Mouse (Mus musculus) gonadal fat pad, adult 2 months (tissue): Measurements from ENCODE around the gene Gli3. TPM values are rescaled to one million over a fixed set of nuclear protein-coding genes. Genes with fewer than 3 reads are reported as not detected.

Experiments used
- DNase-seq: peaks from one replicate; pipeline ENCODE4 v3.0.0-alpha.2; 2012; ENCODE audit warnings: low read depth
- polyA plus RNA-seq: library from polyadenylated mRNA; depleted of rRNA; stranded (reverse); fragments of >200 nt; gene quantifications from 2 replicates; pipeline ENCODE4 v1.2.3, GENCODE M21; 2012; rRNA removed

The Gli3 gene
- polyA plus RNA-seq: 1.7 and 2.2 TPM in 2 replicates

DNA sequence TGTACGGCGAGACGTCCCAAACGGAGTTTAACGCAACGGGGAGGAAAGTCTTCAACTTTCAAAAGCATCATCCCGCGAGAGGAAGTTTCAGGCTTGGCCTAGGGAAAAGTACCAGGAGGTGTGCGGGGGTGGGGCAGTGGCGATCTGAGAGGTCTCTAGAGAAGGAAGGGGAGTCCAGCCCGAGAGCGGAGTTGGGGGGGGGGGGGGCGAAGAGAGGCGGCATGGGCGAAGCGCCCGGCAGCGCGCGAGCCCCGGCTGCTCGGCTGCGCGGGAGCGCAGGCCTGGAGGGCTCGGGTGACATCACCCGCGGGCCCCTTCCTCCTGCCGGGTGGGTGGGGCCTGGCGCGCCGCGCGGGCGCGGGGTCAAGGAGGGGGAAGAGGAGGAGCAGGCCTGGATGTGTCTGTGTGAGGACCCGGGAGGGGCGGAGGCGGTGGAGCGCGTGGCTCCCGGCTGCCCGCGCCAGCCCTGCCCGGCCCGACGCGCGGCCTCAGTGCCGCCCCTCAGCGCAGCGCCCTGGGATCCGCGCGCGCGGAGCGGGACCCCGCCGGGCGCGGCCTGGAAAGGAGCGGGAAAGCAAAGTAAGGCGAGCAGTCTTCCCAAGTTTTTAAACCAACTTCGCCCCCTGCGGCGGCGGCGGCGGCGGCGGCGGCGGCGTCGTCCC is at the start of gene Gli3:
TSS of gene Gli3 (plus strand) at position 406 of the 662 bp plus-strand sequence.
- no peak for DNase-seq

- DNase-seq: no peak
Measured at GRCm38 (mm10) chr13:15421182-15421750, 41.8 kb upstream of the Gli3 start.

DNA sequence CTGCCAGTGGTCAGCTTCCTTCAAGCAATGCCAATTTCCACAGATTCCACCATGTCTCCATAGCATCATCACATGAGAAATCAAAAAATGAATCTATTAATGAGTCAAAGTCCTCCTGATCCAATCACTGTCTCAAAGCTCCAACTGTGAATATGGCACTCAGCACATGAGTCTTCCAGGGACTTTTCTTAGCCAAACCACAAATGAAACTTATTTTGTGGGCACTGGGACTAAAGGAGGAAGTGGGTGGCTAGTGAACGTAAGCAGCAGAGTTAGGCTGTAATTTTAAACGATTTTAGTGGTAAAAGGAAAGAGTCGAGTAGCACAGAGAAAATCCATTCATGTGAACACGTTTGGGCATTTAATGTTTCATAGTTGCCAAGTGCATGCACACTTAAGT is 21.0 kb upstream of the Gli3 start:
- DNase-seq: no peak

GRCm38 (mm10) chr13:15444312-15444711 is 18.7 kb upstream of the Gli3 start:
- no peak for DNase-seq

DNA sequence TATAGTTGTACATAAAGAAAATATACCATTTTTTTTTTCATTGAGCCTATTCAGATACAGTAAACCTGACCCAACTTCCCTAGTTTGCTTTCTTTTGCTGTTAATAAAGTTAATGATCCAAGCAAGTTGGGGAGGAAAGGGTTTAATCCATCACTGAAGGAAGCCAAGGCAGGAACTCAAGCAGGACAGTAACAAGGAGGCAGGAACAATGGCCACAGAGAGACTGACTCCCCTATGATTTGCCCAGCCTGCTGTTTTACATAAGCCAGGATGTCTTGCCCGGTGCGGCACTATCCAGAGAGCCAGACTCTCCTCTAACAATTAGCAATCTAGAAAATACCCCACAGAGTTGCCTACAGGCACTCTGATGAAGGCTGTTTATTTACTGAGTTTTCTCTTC is 17.4 kb upstream of the Gli3 start:
- no peak for DNase-seq

DNA sequence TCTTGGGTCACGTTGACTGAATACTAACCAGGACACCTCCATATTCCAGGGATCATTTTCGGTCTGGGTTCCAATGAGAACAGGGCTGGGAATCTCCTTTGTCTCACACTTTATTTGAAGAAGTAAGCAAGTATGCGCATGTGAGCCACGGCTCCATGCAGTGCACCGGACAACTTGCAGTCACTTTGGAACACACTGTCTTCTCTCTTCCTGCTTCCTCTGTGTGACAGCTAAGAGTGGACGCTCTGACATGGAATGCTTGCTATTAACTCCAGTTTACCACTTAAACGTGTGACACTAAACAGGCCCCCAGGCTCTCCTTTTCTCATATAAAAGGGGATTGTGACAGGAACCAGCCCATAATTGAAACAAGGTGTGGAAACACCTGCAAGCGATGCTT is 17.0 kb upstream of the Gli3 start:
- no peak for DNase-seq

- DNase-seq: no peak
Measured at GRCm38 (mm10) chr13:15446782-15447564, 16.1 kb upstream of the Gli3 start.

GRCm38 (mm10) chr13:15450941-15451340 is 12.1 kb upstream of the Gli3 start:
- DNase-seq: no peak

DNA sequence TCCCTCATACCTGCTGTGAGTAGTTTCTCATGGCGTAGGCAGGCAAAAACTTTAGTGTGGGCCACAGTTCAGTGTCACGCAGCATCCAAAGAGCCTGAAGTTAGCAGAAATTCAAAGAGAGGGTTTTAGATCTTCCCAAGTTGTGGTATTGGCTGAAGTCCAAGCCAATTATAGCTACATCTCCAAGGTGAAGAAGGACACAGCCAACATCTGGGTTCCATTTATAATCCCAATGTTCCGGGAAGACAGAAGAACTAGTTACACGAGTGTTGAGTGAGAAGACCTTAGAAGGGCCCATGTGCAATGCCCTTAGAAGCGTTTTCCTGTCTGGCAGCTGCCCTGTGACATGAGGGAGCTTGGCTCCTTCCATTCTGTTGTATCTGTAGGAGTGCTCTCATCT is 5.2 kb upstream of the Gli3 start:
- DNase-seq: no peak

- DNase-seq: no peak
Measured at GRCm38 (mm10) chr13:15461926-15462325, 1.1 kb upstream of the Gli3 start.

GRCm38 (mm10) chr13:15463492-15464080 is 551 bp downstream of the Gli3 start:
- no peak for DNase-seq

GRCm38 (mm10) chr13:15464081-15464526 is 1.1 kb downstream of the Gli3 start:
- DNase-seq: no peak

DNA sequence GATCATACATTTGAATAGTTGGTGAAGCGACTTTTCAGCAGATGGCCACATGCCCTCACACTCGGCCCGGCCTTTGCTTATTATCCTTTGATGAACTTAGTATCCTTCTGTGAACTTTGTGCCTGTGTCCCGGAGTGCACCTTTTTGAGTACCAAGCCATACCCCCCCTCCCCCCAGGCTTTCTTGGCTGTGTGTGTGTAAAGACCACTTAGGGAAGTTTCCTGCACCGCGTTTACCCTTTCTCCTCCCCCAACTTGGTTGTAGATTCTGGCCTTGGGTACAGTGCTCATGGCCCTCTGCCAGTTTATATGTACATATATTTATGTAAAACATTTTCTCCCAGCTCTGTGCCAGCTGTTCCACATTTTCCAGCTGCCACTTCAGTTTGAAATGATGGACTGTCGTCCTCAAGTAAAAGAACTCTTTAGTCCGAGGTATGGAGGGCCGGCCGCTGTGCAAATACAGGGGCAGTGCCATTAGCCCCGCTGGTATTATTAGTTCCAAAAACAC is 1.8 kb downstream of the Gli3 start:
- DNase-seq: no peak

GRCm38 (mm10) chr13:15466496-15466895 is 3.5 kb downstream of the Gli3 start:
- DNase-seq: no peak

GRCm38 (mm10) chr13:15467409-15467808 is 4.4 kb downstream of the Gli3 start:
- DNase-seq: no peak

DNA sequence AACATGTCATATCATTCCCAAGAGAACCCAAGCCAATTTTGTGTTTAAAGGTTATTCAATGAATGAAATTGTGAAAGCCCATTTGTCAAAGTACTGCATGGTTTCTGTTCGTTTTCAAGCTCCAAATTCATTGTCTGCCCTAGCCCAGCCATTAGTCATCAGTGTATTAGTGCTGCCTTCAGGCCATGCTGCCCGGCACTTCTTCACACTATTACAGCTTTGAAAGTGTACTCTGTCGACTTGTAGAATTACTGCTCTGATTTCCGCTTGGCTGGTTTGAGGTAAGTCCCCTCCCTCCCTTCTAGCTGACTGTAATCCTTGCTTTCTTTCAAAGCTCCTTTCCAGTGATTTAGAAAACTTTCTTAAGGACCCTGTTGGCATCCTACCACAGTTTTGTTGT is 5.4 kb downstream of the Gli3 start:
- DNase-seq: no peak

- DNase-seq: no peak
Measured at GRCm38 (mm10) chr13:15470056-15470455, 7.0 kb downstream of the Gli3 start.

GRCm38 (mm10) chr13:15472712-15473111 is 9.7 kb downstream of the Gli3 start:
- no peak for DNase-seq

DNA sequence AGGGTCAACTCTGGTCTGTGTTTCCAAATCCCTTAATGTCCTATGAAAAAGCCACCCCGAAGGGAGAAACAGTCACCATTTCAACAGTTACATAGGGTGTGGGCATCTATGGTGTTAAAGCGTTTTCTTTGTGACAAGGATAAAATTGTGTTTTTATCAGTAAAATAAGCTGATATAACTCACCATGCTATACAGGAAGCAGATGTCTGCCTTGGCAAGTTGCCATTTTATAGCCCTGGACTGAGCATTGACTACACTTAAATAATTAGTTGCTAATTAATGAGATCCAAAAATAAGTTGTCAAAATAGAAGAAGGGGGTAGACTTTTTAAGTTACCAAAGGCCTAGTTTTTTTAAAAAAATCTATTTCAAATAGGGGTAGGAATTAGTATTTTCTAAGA is 11.4 kb downstream of the Gli3 start:
- no peak for DNase-seq

DNA sequence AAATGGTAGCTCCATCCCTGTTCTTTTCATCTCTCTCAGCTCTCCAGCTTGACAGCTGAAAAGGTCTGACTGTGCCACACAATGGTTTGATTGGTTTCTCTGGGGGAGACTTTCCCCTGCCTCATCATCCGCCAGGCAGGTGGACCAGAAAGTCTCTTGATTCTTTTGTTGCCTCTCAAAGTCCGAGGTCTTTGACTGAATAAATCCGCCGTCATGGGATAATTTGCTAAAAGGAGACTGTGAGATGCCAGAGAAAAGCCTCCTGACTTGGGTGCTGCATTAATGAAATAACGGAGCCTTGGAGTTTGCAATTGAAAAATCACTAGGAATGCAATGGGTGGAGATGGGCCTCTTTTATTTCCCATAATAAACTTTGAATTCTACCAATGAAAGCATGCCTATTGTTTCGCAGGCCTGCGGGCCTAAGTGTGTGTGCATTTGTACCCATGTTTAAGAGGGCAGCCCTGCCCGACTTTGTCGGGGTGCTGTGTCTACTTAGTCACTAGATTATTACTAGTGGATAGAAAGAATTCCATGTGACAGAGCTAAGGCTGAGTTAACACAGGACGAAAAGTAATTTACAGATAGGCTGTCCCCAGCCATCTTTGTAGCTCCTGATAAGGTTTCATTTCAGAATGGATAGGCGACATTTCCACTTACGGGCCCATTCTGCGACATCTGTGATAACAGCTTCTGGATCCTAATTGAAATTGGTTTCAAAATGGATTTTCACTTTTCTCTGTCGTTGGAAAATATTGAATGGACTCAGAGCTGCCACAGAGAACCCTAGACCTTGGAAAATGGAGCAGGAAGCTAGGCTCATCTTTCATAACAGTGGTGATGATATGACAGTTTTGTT is 23.2 kb downstream of the Gli3 start:
- DNase-seq: no peak

GRCm38 (mm10) chr13:15487334-15487733 is 24.3 kb downstream of the Gli3 start:
- DNase-seq: no peak
